Mouse (Mus musculus) ES-E14 (cell line): ENCODE measurements at regions not wholly inside any gene's neighbourhood (a gene's known extent, or its start where the extent isn't known, plus 50 kb on each side); places are given as distances from the start of the nearest gene placed in this dataset.

ENCODE experiments used
- CHD2 ChIP-seq: IDR thresholded peaks from 2 replicates; pipeline ENCODE4 v1.6.1; 2014; ENCODE audit warnings: mild to moderate bottlenecking, low read depth, low read length, inconsistent platforms
- HCFC1 ChIP-seq: IDR thresholded peaks from 2 replicates; pipeline ENCODE4 v1.6.1; 2012; ENCODE audit warnings: low read length, inconsistent platforms, borderline replicate concordance; ENCODE audit not compliant: insufficient read depth
- MAFK ChIP-seq: IDR thresholded peaks from 2 replicates; pipeline ENCODE4 v1.6.1; 2014; ENCODE audit warnings: mild to moderate bottlenecking, low read depth, low read length, inconsistent platforms; ENCODE audit not compliant: insufficient read depth
- ZNF384 ChIP-seq: IDR thresholded peaks from 2 replicates; pipeline ENCODE4 v1.6.1; 2012; ENCODE audit warnings: low read depth, low read length, inconsistent platforms

- TF ChIP-seq ZNF384 (no peak), MAFK (no peak), CHD2 (no peak), HCFC1 (no peak)
Measured at GRCm38 (mm10) chr4:17163581-17163980, 2441.7 kb upstream of the Gm12353 start.
